Mouse (Mus musculus) testis, adult 2 months (tissue): ENCODE measurements around the gene Spata5.

Experiments used
- CTCF ChIP-seq: fragments of 200-500 bp; IDR thresholded peaks from 2 replicates; pipeline ENCODE4 v1.5.1; 2012; ENCODE audit warnings: low read depth, mild to moderate bottlenecking, inconsistent platforms, low read length, moderate library complexity; ENCODE audit not compliant: control insufficient read depth, insufficient read depth, insufficient replicate concordance
- POLR2A ChIP-seq: fragments of 200-500 bp; IDR thresholded peaks from 2 replicates; pipeline ENCODE4 v1.6.1; 2012; ENCODE audit warnings: low read depth, mild to moderate bottlenecking, inconsistent platforms, low read length, moderate library complexity; ENCODE audit not compliant: control insufficient read depth

DNA sequence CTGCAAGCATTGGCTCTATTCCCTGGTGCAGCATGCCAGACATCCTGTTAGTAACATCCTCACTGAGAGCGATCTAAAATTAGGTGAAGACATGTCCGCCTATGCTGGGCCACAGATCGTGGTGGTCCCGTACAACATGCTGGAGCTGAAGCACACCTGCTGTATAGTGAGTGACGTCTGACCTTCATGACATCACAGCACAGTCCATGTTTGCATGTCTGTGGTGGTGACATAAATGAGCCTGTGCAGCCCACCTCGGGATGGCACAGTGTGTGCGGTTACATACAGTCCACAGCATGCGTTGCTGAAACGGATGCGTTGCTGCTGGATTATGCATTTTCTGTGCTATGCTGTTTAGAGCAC is 186.2 kb downstream of the Spata5 start:
- TF ChIP-seq POLR2A: no peak
- no peak for TF ChIP-seq CTCF
